Mouse (Mus musculus) R1 (cell line): ENCODE results near the gene Ces1b.

ENCODE experiments used
- DNase-seq: peaks from one replicate; pipeline ENCODE4 v3.0.0-alpha.2; 2018; ENCODE audit warnings: low read depth, low spot score

Ces1b gene

DNA sequence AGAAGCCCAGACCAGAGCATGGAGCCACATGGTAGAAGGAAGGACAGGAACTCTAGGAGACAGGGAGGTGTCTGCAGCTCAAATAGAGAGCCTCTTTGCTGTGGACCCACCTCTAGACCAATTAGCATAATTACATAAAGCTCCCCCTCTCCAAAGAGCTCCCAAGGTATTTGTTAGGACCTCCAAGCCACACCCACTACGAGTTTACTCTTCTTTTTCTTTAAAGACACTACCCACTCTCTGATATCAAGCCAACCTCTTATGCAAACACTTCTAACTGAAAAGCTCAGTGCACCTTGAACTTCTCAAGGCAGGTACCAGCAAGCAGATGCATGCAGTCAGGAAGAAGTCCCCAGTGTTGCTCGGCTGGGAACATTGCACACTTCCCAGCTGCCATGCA is at the start of gene Ces1b:
Gene Ces1b, minus strand, starts transcription at position 131 of the 400 bp plus-strand sequence.
- no peak for DNase-seq

DNA sequence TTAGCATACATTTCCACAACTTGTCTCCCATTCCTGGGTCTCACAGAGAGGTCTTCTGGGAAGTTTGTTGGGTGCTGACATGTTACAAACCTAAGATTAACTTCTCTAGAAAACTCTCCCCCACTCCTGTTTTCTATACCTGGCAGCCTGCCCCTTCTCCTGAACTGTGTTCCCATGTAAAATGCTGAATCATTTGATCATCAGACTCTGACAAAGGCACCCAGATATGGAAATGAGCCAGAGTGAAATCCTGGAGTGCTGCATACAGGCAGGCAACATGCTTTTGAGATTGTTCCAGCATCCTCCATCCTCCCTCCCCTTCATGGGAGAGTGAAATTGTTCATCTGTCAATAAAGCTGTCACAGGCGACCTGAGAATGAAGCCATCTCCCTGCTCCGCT is 46.7 kb upstream of the Ces1b start:
- no peak for DNase-seq

- DNase-seq: no peak
These were observed 42.2 kb upstream of the Ces1b start for GRCm38 (mm10) chr8:93122005-93122404.

DNA sequence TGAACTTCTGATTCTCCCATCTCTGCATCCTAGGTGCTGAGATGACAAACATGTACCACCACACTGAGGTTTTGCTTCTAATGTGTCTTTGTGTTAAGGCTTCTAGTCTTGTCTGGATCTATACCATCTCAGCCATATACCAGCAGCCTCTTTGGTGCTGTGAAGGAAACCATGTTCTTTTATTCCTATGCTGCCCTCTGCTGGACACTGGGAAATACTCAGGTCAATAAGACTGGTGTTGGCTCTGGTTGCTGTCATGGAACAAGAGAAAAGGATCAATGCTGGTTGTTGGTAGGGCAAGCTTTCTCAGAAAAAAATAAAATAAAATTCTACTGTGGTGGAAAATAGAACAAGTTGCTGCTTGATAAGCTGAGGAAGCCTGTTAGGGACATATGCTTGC is 15.6 kb upstream of the Ces1b start:
- DNase-seq: peak; percentile 39

GRCm38 (mm10) chr8:93091324-93091723 is 11.5 kb upstream of the Ces1b start:
- DNase-seq: peak; percentile 88

DNA sequence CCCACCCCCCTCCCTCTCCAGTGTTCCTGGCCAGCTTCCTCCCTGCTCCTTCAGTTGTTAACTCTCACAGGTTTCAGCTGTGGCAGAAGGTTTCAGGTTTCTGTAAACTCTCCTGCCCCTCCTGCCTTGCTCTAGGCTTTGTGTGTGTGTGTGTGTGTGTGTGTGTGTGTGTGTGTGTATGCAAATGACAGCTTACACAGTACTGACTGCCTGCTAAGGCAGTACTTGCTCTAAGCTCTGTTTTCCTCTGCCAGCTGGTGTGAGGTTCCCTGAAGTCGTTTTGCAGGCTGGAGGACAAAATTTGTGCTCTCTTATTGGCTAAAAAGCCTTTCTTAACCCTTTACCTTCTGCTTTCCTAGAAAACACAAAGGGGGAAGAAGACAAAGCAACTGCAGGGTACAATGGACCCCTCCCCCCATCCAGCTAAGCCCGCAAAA is 8.9 kb upstream of the Ces1b start:
- DNase-seq: peak; percentile 50

DNA sequence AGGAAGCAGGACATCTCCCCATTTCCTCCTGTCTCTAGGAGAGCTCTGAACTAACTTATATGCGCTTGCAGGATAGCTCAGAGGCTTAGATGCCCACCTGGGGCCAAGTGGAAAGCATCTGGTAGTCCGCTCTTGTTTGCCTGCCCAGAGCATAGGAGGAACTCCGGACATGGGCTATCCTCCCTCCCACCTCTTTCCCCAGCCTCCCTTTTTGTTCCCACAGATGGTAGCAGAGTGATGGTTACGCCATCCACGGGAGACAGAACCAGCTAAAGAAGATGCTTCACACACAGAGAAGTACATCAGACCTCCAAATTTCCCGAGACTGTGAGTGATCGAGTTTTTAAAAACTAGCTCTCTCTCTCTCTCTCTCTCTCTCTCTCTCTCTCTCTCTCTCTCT is 8.4 kb upstream of the Ces1b start:
- DNase-seq: no peak

- DNase-seq: no peak
These were observed 4.6 kb downstream of the Ces1b start for GRCm38 (mm10) chr8:93075251-93075650.

GRCm38 (mm10) chr8:93063416-93064117 is 16.2 kb downstream of the Ces1b start:
- DNase-seq: peak; percentile 43

GRCm38 (mm10) chr8:93059185-93059584 is 20.6 kb downstream of the Ces1b start:
- DNase-seq: peak; percentile 55

GRCm38 (mm10) chr8:93055238-93055637 is 24.6 kb downstream of the Ces1b start:
- peak; percentile 74 for DNase-seq

DNA sequence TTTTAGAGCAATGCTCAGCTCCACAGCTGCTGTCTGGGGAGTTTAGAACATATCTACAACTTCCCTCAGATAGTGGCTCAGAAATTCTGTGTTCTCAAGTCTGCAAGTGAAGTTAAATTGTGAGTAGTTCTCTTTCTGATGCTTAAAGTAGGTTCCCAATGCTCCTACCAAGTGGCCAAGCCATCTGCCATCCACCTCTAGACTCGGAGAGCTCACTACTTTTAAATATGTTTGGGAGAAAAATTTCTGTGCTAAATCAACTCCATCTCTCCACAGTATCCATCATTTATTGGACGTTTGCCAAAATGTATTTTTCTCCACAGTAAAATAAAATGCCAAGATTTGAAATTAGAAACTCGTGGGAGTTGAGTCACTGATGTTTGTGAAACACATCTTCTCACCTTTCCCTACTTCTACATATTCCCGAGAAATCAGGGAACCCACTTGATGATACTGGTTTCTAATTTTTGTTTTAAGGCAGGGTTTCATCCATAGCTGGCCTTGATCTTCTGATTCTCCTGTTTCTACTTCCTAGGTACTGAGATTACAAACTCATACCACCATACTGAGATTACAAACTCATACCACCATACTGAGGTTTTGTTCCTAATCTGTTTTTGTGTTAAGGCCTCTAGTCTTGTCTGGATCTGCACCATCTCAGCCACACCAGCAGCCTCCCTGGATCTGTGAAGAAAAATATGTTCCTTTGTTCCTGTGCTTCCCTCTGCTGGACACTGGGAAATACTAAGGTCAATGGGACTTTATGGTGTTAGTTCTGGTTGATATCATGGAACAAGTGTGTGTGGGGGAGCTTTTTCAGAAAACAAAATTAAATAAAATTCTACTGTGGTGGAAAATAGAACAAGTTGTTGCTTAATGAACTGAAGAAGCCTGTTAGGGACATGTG is 31.1 kb downstream of the Ces1b start:
- DNase-seq: no peak

- no peak for DNase-seq
These were observed 31.7 kb downstream of the Ces1b start, which contains the start of gene Ces1a for GRCm38 (mm10) chr8:93048092-93048491. Ces1a (minus strand) TSS chr8:93048192.

DNA sequence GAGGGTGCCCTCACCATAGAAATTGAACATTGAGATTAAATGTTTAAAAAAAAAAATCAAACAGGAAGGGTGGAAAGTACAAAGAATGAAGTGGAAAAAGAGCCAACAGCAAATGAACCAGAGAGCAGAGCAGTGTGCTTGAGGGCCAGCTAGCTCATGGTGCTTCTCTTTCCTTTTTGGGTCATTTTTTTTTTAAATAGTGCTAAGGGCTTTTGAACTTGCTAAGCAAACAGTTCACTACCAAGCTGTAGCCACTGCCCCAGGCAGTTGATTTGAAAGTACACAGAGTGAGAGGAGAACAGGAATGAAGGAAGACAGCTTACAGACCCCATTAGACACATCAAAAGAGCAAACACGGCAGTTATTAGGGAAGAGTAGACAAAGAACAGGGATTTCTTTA is 36.7 kb downstream of the Ces1b start:
- DNase-seq: no peak

DNA sequence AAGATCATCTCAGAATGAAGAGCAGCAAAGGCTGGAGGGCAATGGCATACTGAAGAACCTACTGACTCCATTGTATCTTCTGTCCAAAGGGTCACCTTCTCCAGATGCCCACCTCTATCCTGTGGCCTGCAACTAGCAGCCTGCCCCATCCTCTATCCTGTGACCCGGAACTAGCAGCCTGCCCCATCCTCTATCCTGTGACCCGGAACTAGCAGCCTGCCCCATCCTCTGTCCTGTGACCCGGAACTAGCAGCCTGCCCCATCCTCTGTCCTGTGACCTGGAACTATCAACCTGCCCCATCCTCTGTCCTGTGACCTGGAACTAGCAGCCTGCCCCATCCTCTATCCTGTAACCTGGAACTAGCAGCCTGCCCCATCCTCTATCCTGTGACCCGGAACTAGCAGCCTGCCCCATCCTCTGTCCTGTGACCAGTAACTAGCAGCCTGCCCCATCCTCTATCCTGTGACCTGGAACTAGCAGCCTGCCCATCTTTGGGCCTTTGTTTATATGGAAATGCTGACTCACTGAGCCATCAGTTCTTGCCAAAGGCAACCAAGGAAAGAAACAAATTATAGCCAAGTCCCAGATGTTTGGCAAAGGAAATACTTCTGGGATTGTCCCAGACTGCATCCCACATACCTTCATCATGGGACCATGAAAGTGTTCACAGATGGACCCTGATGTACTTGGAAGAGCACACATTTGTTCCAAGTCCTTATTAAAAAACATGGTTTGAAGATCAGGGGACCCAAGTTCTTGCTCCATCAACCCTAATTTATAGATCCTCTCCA is 38.8 kb downstream of the Ces1b start:
- DNase-seq: peak; percentile 10

GRCm38 (mm10) chr8:93040256-93040655 is 39.6 kb downstream of the Ces1b start:
- no peak for DNase-seq

DNA sequence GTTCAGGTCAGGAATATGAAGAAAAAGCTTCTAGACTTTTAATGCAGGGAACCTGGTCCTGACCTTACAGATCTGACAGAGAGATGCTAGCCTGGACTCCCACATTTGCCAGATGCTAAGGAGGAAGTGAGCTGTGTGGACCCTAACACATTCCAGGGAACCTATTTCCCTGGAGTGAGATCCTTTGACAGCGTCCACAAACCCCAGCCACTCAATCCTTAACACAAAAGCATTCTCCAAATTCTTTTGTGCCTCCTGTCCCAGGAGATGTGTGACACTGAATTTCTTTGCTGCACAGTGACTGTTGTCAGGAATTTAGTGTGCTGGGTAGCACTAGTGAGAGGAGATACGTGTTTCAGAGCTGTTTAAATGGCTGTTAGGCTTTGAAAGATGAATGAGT is 41.0 kb downstream of the Ces1b start:
- peak; percentile 65 for DNase-seq

DNA sequence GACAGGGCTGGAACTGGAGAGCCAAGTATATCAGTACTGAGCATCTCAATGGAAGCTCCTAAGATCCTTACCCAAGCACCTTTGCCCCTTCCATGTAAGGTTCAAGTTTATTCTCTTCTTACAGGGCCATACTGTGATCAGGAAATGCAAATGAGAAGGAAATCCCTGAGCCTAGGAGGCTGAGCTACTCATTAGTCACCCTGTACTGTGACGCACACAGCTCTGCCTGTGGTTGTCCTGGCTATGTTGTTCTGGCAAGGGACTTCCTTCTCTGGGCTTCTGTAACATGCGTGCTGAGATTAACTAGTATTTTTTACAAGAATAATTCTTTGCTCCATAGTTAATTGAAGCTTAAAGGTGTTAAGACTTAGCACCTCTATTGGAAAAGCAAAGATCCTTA is 49.2 kb downstream of the Ces1b start:
- DNase-seq: no peak

DNA sequence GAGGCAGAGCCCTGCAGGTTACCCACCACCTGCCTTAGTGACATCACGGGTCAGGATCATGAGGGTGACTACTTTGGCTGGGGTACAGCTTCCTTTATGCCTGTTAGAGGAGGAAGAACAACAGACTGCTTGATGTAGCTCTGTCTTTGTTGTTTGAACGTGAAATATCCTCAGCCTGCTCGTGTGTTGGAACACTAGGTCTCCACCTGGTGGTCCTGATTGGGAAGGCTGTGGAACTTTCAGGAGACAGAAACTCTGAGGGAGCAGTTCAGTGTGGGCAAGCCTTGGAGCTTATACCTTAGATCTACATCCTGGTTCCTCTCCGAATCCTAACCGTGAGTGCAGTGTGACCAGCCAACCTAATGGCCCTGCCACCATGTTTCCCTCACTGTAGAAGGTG is 58.1 kb downstream of the Ces1b start:
- DNase-seq: peak; percentile 42

DNA sequence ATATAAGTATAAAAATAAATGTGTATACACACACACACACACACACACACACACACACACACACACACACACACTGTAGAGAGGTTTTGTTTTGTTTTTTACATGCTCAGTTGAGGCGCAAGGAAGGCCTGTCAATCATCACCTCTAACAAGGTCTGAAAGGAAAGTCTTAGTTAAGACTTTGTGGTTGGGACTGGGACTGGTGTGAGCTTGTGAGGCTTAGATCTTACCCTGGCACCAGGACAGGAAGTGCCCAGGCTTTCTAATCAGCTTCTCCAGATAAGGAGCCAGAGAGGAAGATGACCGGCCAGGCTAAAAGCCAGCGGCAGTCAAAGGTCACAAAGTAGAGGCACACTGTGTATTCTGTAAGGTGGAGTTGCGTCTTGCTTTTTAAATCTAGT is 65.5 kb downstream of the Ces1b start:
- no peak for DNase-seq

GRCm38 (mm10) chr8:93012226-93012625 is 67.6 kb downstream of the Ces1b start:
- DNase-seq: peak; percentile 30

DNA sequence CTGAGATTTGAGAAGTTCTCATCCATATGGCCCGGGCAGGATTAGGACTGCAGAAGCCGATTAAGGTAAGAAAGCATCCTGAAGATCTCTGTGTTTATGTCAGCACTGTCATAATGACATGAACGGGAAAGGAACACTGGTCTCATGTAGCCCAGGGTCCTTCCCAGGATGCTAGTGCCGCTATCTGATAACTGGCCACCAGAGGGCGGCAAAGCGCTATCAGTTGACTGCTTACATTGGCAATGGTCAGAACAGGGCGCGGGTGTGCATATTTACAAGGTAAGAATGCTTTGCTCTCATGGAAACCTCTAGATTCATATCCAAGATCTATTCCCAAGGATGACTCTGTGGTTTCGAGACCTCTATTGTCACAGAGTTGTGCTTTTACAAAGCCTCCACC is 68.4 kb downstream of the Ces1b start:
- peak; percentile 62 for DNase-seq
